Mouse (Mus musculus): ENCODE results near the gene Crhbp. TPM values are rescaled to one million over a fixed set of nuclear protein-coding genes. Genes with fewer than 3 reads are reported as not detected.
A peak's percentile ranks its signal among the peaks of the same experiment; 100 is the strongest.

Crhbp gene
- polyA plus RNA-seq, 1 experiment = 3.1 TPM

- no peak for DNase-seq (ENCODE audit: low spot score)
Measured at GRCm38 (mm10) chr13:95418575-95419203, 26.0 kb downstream of the Crhbp start.

GRCm38 (mm10) chr13:95412257-95412656, 32.5 kb downstream of the Crhbp start:
- no peak for DNase-seq (ENCODE audit: low spot score)

GRCm38 (mm10) chr13:95393242-95393641, 51.5 kb downstream of the Crhbp start:
- DNase-seq (ENCODE audit: low spot score) = no peak

DNA sequence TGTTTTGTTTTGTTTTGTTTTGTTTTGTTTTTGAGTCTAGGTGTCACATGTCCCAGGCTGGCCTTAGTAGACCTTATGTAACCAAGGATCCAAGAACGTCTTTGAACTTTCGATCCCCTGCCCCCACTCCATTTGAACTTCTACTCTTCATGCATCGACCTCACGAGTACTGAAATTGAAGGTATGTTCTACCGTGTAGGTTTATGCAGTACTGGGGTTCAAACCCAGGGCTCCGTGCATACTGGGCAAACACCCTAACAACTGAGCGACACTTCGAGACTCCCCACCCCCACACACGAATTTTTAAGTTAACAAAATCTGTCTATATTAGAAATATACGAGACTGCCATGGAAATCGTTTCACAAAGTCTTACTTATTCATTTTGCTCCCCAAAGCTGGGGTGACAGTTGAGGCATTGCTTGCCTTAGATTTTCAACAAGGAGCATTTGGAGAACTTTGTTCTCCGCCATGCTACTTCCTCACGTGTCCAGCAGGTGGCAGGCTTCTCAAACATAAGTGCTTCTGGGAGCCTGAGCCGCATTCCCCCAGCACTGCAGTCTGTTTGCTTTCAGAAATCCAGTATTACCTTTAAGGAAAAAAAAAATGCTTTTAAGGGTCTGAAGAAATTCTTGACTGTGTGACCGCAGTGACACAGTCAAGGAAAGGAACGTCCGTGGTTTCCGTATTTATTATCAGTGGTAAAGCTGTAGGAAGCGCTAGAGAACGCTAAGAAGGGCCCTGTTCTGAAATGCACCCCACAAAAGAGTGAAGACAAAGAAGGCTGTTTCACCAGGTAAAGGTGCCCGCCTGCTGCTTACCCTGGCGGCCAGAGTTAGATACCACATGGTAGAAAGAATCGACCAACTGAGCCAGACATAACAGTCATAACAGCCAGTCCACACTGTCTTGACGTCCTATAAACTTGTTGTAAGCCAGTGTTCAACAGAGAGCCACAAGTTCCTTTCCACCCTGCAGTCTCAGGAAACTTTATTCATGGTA, 54.6 kb downstream of the Crhbp start:
- peak; percentile 41 for DNase-seq (ENCODE audit: low spot score)

DNA sequence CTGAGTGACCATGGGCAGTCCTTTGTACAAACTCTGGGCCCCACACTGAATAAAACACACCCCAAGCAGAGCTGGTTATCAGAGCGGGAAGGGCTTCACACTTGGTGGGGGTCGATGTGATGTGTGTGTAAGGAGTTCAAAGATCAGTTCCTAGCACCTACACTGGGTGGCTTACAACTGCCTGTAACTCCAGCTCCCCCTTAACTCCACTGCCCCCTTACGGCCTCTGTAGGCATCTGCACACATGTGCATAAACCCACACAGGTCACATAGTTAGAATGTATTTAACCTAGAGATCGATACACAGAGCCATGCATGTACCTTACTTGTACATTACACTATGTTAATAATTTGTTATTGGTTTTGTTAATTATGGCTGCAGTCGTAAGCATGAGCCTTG, 56.5 kb downstream of the Crhbp start:
- DNase-seq (ENCODE audit: low spot score) = no peak

- DNase-seq (ENCODE audit: low spot score) = no peak
Measured at GRCm38 (mm10) chr13:95382418-95382817, 62.3 kb downstream of the Crhbp start.

Other genes starting within 250 kb of the Crhbp start
- gene Pde8b, start 194.6 kb downstream of the Crhbp start, polyA plus RNA-seq (2012; rRNA removed) = 2.1 TPM in 2 replicates
- gene Zbed3, start 121.3 kb downstream of the Crhbp start, polyA plus RNA-seq (2012; rRNA removed) = 27.0 and 30.4 TPM in 2 replicates
- gene Aggf1, start 69.6 kb downstream of the Crhbp start, polyA plus RNA-seq (2012; rRNA removed) = 26.2 and 27.0 TPM in 2 replicates
- gene S100z, start 33.8 kb upstream of the Crhbp start, polyA plus RNA-seq (2012; rRNA removed) = 0.25 TPM in 1 of 2 replicates, not detected in the other
- 6.8 and 8.2 TPM in 2 replicates for gene F2rl1, start 80.3 kb upstream of the Crhbp start, polyA plus RNA-seq (2012; rRNA removed)
- gene F2r, start 173.6 kb upstream of the Crhbp start, polyA plus RNA-seq (2012; rRNA removed) = 6.6 and 9.5 TPM in 2 replicates